Mouse (Mus musculus) ES-E14 (cell line): ENCODE data around the gene Cerk. TPM values are rescaled to one million over a fixed set of nuclear protein-coding genes. Genes with fewer than 3 reads are reported as not detected.

Experiments
- DNase-seq: peaks from one replicate; pipeline ENCODE4 v3.0.0-alpha.2; 2013; ENCODE audit warnings: low read depth, low spot score
- H3K27ac ChIP-seq: 2 replicates; pipeline ENCODE4 v1.5.1; 2012; ENCODE audit warnings: low read depth, mild to moderate bottlenecking, low read length, moderate library complexity, mixed read lengths; ENCODE audit not compliant: poor library complexity, insufficient read depth, severe bottlenecking
- H3K36me3 ChIP-seq: 2 replicates; pipeline ENCODE4 v1.6.1; 2012; ENCODE audit warnings: mild to moderate bottlenecking, low read length, moderate library complexity, mixed read lengths; ENCODE audit not compliant: control insufficient read depth, poor library complexity, insufficient read depth, severe bottlenecking
- H3K4me1 ChIP-seq, 2 experiments: fragments of 150-350 bp in 1 of 2; sonication (generic) in 1 of 2; 2 replicates each; pipeline ENCODE4 v1.6.1; 2012; ENCODE audit warnings: low read length in 2 of 2, mild to moderate bottlenecking in 1 of 2, mixed read lengths in 1 of 2; ENCODE audit not compliant: control insufficient read depth in 2 of 2, insufficient read depth in 2 of 2, poor library complexity in 1 of 2
- H3K4me3 ChIP-seq, 2 experiments: fragments of 150-350 bp in 1 of 2; sonication (generic) in 1 of 2; 2 replicates each; pipeline ENCODE4 v1.5.1; 2012; ENCODE audit warnings: low read length in 2 of 2, low read depth in 1 of 2, mild to moderate bottlenecking in 1 of 2, mixed read lengths in 1 of 2; ENCODE audit not compliant: insufficient read depth in 1 of 2, poor library complexity in 1 of 2, severe bottlenecking in 1 of 2
- H3K9ac ChIP-seq: 2 replicates; pipeline ENCODE4 v1.6.1; 2012; ENCODE audit warnings: low read depth, mild to moderate bottlenecking, low read length, mixed read lengths; ENCODE audit not compliant: poor library complexity, insufficient read depth, severe bottlenecking
- H3K9me3 ChIP-seq: fragments of 150-350 bp; sonication (generic); 2 replicates; pipeline ENCODE4 v1.6.1; 2012; ENCODE audit warnings: low read depth, mild to moderate bottlenecking, low read length; ENCODE audit not compliant: control insufficient read depth, insufficient read depth
- CHD2 ChIP-seq: IDR thresholded peaks from 2 replicates; pipeline ENCODE4 v1.6.1; 2014; ENCODE audit warnings: mild to moderate bottlenecking, low read depth, low read length, inconsistent platforms
- HCFC1 ChIP-seq: IDR thresholded peaks from 2 replicates; pipeline ENCODE4 v1.6.1; 2012; ENCODE audit warnings: low read length, inconsistent platforms, borderline replicate concordance; ENCODE audit not compliant: insufficient read depth
- MAFK ChIP-seq: IDR thresholded peaks from 2 replicates; pipeline ENCODE4 v1.6.1; 2014; ENCODE audit warnings: mild to moderate bottlenecking, low read depth, low read length, inconsistent platforms; ENCODE audit not compliant: insufficient read depth
- ZC3H11A ChIP-seq: IDR thresholded peaks from 2 replicates; pipeline ENCODE4 v1.6.1; 2012; ENCODE audit warnings: low read depth, mild to moderate bottlenecking, inconsistent platforms, low read length, borderline replicate concordance
- ZNF384 ChIP-seq: IDR thresholded peaks from 2 replicates; pipeline ENCODE4 v1.6.1; 2012; ENCODE audit warnings: low read depth, low read length, inconsistent platforms
- in situ Hi-C, 2 experiments: fragments of 600-800 bp; cut with MboI; formaldehyde crosslinking; loops; one replicate each; pipeline ENCODE4 v1.15.1; 2025; ENCODE audit warnings: low sequenced_read_pairs in 2 of 2, inconsistent platforms in 1 of 2; ENCODE audit not compliant: unreplicated experiment in 2 of 2
- total RNA-seq: library from RNA; depleted of rRNA; stranded (reverse); fragments of 300-350 nt; gene quantifications from 2 replicates; pipeline ENCODE4 v1.2.3, GENCODE M21; 2012

Cerk gene
- total RNA-seq, 1 experiment = 3.4 TPM

GRCm38 (mm10) chr15:86109245-86109644 lies 76.7 kb downstream of the Cerk start:
- Histone ChIP-seq H3K4me3 (no peak overlapping the region), H3K36me3 (no peaks in the 10 kb centered on the region), H3K9me3 (no peaks in the 10 kb centered on the region), H3K9ac (no peak overlapping the region), H3K27ac (no peak overlapping the region), H3K4me1 (peaks cover 3 to 22% of the 10 kb centered on the region in 2 experiments; a peak in 2 of 4 replicates)
- no peak for TF ChIP-seq HCFC1
- TF ChIP-seq MAFK = no peak
- TF ChIP-seq ZC3H11A = no peak
- TF ChIP-seq ZNF384 = no peak
- no peak for TF ChIP-seq CHD2
- DNase-seq = no peak
- in situ Hi-C loops = no loop called here

DNA sequence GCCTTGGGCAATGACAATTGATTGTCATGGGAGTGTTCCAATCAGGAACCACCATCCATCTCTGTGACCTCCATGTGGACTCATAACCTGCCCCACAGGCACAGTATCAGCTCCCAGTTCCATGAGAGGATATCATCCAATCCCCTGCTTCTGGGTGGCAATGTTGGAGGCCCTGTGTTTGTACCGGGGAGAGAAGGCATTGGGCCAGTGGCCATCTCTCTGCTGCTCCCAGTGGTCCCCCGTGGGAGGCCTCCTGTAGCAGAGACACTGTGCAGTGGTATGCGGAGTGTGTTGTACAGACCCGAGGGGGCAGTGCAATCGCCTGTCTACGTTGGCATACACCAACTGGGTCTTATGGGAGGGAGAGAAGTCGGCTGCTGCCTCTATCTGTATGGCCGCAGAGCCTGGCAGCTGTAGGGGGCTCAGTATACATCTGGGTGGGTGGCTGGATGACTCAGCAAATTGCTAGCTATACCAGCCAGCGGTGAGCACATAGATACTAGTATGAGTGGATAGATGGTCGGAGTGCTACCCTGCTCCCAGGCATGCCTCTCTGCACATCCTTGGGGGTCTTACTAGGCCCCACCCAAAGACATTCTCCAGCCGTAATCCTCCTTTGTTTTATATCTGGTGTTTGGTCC lies 78.0 kb downstream of the Cerk start:
- H3K4me1 ChIP-seq = peaks cover 0 to 17% of the 10 kb centered on the region in 2 experiments; a peak in 2 of 4 replicates

GRCm38 (mm10) chr15:86105751-86106150 lies 80.2 kb downstream of the Cerk start:
- Histone ChIP-seq H3K9me3 (no peaks in the 10 kb centered on the region), H3K9ac (no peak overlapping the region), H3K4me3 (no peak overlapping the region), H3K27ac (no peak overlapping the region), H3K4me1 (peaks cover 0 to 12% of the 10 kb centered on the region in 2 experiments; a peak in 2 of 4 replicates), H3K36me3 (peaks cover 2% of the 10 kb centered on the region; the same call in 1 of the 2 replicates)
- in situ Hi-C loops = no loop called here
- TF ChIP-seq ZNF384 = no peak
- DNase-seq = no peak

More for the DNA sequence above, 78.0 kb downstream of the Cerk start:
- in situ Hi-C loops = no loop called here
- TF ChIP-seq ZNF384 (no peak), MAFK (peak; percentile 57; the same call in 1 of the 2 replicates), HCFC1 (no peak), CHD2 (no peak), ZC3H11A (no peak)
- no peak overlapping the region for H3K27ac ChIP-seq
- no peak for DNase-seq
- H3K4me3 ChIP-seq = no peak overlapping the region
- H3K36me3 ChIP-seq = no peaks in the 10 kb centered on the region
- no peak overlapping the region for H3K9ac ChIP-seq
- H3K9me3 ChIP-seq = no peaks in the 10 kb centered on the region

DNA sequence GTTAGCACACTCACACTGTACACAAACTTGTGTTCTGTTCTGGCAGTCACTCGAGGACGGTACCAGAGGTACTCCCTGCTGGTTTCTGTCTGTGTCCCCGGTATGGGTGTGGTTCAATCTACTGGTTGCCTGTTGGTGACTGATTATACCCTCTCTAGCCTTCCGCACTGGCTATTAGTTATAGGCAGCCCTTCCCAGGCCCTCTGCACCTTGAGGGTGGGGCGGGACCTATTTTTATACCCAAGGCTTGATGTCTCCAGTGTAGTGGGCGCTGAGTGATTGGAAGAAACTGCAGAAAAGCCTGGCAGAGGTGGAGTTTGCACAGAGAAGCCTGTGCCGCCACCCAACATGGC lies 80.6 kb downstream of the Cerk start:
- H3K27ac ChIP-seq = no peak overlapping the region

More for the DNA sequence above, 80.6 kb downstream of the Cerk start:
- in situ Hi-C loops = no loop called here
- DNase-seq = no peak
- Histone ChIP-seq H3K4me3 (no peak overlapping the region), H3K9me3 (no peaks in the 10 kb centered on the region), H3K36me3 (peaks cover 2% of the 10 kb centered on the region; the same call in 1 of the 2 replicates), H3K9ac (no peak overlapping the region), H3K4me1 (peaks cover 0 to 12% of the 10 kb centered on the region in 2 experiments; a peak in 2 of 4 replicates)
- no peak for TF ChIP-seq CHD2
- TF ChIP-seq MAFK = no peak
- TF ChIP-seq ZC3H11A = no peak
- no peak for TF ChIP-seq HCFC1
- no peak for TF ChIP-seq ZNF384
